Mouse (Mus musculus): Measurements from ENCODE around the gene Gnmt. TPM values are rescaled to one million over a fixed set of nuclear protein-coding genes. Genes with fewer than 3 reads are reported as not detected.
A peak's percentile ranks its signal among the peaks of the same experiment; 100 is the strongest.

Gnmt gene
- polyA plus RNA-seq, 1 experiment = 2.2 TPM

- DNase-seq (ENCODE audit: extremely low spot score in 1 of 2, low spot score in 1 of 2) = peak; percentile 98
Measured at GRCm38 (mm10) chr17:46704887-46705835, 23.8 kb downstream of the Gnmt start, which contains the start of gene Ppp2r5d. Gene Ppp2r5d (minus strand): TSS chr17:46705111.

- DNase-seq (ENCODE audit: extremely low spot score in 1 of 2, low spot score in 1 of 2) = no peak
Measured at GRCm38 (mm10) chr17:46703971-46704886, 24.7 kb downstream of the Gnmt start.

GRCm38 (mm10) chr17:46702506-46702905 lies 26.5 kb downstream of the Gnmt start:
- no peak for DNase-seq (ENCODE audit: extremely low spot score in 1 of 2, low spot score in 1 of 2)

GRCm38 (mm10) chr17:46702100-46702499 lies 26.9 kb downstream of the Gnmt start:
- no peak for DNase-seq (ENCODE audit: extremely low spot score in 1 of 2, low spot score in 1 of 2)

GRCm38 (mm10) chr17:46701489-46701888 lies 27.5 kb downstream of the Gnmt start:
- DNase-seq (ENCODE audit: extremely low spot score in 1 of 2, low spot score in 1 of 2) = peak in 1 of 2 experiments; percentile 32

- DNase-seq (ENCODE audit: extremely low spot score in 1 of 2, low spot score in 1 of 2) = no peak
Measured at GRCm38 (mm10) chr17:46699912-46700311, 29.1 kb downstream of the Gnmt start.

GRCm38 (mm10) chr17:46699245-46699644 lies 29.7 kb downstream of the Gnmt start:
- DNase-seq (ENCODE audit: extremely low spot score in 1 of 2, low spot score in 1 of 2) = no peak

- DNase-seq (ENCODE audit: extremely low spot score in 1 of 2, low spot score in 1 of 2) = no peak
Measured at GRCm38 (mm10) chr17:46698515-46698914, 30.5 kb downstream of the Gnmt start.

- no peak for DNase-seq (ENCODE audit: extremely low spot score in 1 of 2, low spot score in 1 of 2)
Measured at GRCm38 (mm10) chr17:46694517-46695063, 34.4 kb downstream of the Gnmt start.

GRCm38 (mm10) chr17:46691390-46691789 lies 37.6 kb downstream of the Gnmt start:
- no peak for DNase-seq (ENCODE audit: extremely low spot score in 1 of 2, low spot score in 1 of 2)

- DNase-seq (ENCODE audit: extremely low spot score in 1 of 2, low spot score in 1 of 2) = no peak
Measured at GRCm38 (mm10) chr17:46690665-46691064, 38.3 kb downstream of the Gnmt start.

GRCm38 (mm10) chr17:46685913-46686312 lies 43.1 kb downstream of the Gnmt start:
- no peak for DNase-seq (ENCODE audit: extremely low spot score in 1 of 2, low spot score in 1 of 2)

GRCm38 (mm10) chr17:46682654-46683389 lies 46.1 kb downstream of the Gnmt start:
- DNase-seq (ENCODE audit: extremely low spot score in 1 of 2, low spot score in 1 of 2) = no peak

- DNase-seq (ENCODE audit: extremely low spot score in 1 of 2, low spot score in 1 of 2) = no peak
Measured at GRCm38 (mm10) chr17:46681466-46682118, 47.4 kb downstream of the Gnmt start.

GRCm38 (mm10) chr17:46680760-46681373 lies 48.1 kb downstream of the Gnmt start, which contains the start of gene Klhdc3:
Gene Klhdc3 (minus strand): TSS chr17:46680914.
- peak; percentile 95 to 97 for DNase-seq (ENCODE audit: extremely low spot score in 1 of 2, low spot score in 1 of 2)

GRCm38 (mm10) chr17:46679843-46680759 lies 48.9 kb downstream of the Gnmt start:
- peak in 1 of 2 experiments; percentile 40 for DNase-seq (ENCODE audit: extremely low spot score in 1 of 2, low spot score in 1 of 2)

GRCm38 (mm10) chr17:46678911-46679310 lies 50.1 kb downstream of the Gnmt start:
- no peak for DNase-seq (ENCODE audit: extremely low spot score in 1 of 2, low spot score in 1 of 2)

- DNase-seq (ENCODE audit: extremely low spot score in 1 of 2, low spot score in 1 of 2) = no peak
Measured at GRCm38 (mm10) chr17:46678416-46678815, 50.6 kb downstream of the Gnmt start, which contains the start of gene Mea1. Gene Mea1 (plus strand): TSS chr17:46678793.
